Mouse (Mus musculus): ENCODE results near the gene Nr1d1. TPM values are rescaled to one million over a fixed set of nuclear protein-coding genes. Genes with fewer than 3 reads are reported as not detected.

The Nr1d1 gene
- total RNA-seq, 2 experiments from 2014 or later: 26.3 to 27.6 TPM

DNA sequence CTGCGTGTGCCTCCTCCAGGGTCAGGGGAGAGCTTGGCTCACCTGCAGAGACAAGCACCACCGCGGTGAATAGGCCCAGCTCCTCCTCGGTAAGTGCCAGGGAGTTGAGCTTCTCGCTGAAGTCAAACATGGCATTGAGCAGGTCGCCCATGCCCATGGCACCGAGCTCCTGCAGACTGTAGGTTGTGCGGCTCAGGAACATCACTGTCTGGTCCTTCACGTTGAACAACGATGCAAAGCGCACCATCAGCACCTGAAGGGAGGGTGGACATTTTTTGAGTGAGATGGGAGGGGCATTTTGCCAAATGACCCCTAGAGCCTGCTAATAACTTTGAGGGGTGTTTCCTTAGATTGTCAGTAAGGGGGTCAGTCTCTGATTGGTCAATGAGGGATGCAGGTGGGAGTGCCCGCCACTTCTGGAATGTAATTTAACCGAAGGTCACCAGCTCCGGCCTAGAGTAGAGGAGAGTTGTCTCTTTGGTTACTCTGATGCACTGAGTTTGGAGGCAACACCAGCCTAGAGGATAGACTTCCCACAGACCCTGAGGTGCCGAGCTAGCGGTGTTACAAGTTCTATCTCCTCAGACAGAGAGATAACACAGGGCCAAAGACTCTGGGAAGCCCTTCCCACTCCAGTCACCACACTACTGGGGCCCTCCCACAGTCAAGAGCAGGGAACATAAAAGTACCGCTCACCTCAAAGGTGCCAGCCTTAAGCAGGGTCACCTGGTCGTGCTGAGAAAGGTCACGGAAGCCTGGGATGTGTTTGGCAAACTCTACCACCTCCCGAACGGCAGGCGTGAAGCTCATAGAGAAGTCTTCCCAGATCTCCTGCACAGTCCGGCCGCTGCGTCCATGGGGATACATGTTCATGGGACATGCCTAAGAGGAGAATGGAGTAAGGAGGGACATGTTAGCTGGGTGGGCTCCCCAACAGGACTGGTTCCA, 5.9 kb downstream of the Nr1d1 start:
- no peak for DNase-seq

DNA sequence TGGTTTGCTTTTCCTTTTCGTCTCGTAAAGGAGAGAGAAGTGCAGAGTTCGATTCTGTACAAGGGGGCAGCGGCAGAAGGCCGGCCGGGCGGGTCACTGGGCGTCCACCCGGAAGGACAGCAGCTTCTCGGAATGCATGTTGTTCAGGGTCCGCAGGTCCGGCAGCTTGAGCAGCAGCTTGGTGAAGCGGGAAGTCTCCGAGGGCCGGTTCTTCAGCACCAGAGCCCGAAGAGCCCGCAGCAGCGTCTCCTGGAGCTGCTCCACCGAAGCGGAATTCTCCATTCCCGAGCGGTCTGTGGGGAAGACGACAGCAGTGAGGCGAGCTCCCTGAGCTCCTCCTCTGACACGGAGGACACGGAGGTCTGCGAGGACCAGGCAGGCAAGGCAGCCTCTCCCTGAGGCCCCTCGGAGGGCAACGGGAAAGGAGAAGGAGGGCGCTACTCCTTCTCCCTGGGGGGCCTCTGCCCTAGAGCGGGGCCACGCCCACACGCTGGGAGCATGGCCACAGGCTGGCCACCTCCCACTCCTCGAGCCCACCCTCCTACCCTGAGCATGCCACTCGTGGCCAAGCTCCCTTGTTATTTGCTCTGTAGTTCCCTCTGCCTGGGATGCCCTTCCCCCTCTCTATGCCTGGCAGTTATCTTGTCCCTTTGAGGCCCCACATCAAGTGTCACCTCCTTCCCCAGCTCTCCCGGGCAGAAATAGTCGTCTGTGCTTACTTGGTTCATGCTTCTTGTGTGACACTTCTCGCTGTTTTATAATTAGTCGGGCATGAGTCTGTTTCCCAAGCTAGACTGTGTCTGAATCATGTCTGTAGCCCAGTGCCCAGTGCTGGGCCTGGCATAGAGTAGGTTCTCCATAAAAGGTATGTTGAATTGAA, 6.8 kb downstream of the Nr1d1 start:
- DNase-seq: no peak

DNA sequence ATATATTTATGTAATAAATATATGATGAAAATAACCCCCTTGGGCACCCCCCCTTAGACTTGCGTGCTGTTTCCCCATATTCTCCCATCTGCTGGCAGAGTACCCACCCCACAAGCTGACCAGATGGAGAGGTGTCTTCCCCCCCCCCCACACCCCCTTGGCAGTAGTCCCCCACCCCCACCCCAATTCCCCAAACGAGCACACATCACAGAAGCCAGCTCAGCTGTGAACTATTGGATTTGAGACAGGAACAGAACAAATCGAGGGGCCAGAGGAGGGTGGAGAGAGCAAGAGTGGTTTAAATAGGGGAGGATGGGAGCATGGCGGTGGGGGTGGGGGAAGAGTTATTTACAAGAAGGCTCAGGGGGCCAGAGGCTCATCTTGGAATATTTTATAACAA, 7.4 kb downstream of the Nr1d1 start:
- no peak for DNase-seq

DNA sequence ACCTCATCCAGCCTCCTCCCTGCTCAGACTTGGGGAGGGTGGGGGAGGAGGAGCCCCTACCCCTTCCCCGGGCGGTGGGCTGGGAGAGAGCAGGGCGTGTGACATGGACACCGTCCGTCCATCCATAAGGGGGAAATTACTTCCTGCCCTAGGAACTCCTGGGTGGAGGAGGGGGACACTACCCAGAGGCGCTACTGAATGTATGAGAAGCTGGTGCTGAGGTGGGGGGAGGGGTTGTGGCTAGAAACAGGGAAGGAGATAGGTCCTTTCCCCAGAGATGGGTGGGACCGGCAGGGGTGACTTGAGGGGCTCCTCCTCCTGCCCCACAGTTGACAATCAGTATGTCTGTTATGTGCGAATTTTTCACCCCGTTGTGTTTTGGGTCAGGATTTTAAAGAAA, 7.9 kb downstream of the Nr1d1 start:
- no peak for DNase-seq

DNA sequence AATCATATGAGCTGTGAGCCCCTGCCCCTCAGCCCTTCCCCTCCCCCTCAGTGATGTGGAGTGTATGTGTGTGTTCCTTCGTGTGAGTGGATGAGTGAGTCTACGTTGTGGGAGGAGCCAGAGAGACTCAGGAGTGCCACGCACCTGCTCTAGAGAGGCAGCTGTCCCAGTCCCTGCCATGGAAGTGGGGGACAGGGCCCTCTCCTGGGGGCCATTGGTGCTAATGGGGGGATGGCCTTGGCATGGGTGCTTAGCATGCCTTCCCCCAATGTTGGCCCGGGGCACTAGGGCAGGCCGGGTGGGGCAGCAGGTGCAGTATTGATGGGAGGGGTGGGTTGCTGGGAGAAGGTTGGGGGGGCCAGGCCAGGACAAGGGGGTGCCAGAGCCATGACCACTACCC, 8.3 kb downstream of the Nr1d1 start:
- DNase-seq: no peak

DNA sequence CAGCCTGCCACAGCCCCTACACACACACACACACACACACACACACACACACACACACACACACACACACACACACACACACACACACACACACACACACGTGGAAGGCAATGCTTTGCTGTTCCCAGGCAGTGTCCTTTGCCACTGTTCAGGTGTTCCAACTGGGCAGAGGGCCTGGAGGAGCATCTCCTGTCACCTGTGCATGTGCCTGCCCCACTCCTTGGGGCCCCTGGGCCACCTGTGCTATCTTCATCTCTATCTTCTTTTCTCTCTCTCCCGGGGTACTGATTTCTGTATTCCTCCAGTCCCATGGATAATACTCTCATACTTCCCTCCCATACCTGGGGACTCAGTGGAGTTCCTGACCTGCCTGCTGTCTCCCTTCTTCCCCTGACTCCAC, 8.8 kb downstream of the Nr1d1 start:
- no peak for DNase-seq

DNA sequence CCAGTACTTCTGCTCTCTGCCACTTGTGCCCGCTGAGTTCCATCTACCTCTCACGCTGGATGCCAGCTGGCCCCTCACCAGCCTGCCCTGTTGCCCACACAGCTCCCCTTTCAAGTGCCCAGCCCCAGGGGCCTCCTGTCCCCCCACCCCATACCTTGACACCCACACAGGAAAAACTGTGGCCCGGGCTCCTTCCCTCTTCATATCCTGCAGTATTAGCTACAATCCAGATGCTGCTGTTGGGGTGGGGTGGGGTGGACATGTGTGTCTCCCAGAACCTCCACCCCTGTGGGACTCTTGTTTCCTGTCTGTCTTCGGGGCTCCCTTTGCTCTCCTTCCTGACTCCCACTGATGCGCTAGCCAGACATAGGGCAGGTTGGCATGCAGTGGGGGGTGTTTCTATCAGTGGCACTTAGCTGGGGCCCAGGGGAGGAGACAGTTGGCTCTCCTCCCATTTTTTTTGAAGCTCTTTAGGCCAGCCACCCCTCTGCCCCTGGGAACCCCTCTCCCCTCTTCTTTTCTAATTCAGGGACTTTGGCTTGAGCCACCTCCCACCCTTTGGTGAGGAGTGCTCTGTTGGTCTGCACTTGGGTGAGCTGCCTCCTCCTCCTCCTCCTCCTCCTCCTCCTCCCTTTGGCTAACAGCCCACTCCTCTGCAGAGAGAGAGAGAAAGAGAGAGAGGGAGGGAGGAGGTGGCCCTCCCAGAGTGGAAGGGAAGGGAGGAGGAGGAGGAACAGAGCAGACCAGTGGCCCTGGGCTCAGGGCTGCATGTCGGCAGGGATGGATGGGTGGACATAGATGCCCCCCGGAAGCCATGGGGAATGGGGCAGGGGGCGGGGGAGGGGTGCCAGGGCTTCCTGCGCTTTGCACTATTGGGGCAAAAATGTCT, 9.5 kb downstream of the Nr1d1 start:
- DNase-seq: peak; percentile 59

DNA sequence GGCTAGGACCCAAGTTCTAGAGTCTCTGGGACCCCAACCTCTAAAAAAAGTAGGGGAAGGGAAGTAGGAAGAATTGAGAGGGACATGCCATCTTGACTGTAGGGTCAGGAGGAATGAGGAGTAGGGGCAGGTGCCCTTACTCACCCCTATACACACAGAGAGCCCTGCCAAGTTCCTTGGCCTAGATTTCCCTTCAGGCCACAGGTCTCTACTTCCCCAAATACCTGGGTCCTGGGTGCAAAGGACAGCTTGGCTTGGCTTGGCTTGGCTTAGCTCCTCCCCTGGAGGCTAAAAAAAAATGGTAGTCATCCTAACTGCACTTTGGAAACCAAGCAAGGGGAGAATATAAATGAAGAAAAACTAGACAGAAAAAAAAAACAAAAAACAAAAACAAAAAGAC, 10.4 kb downstream of the Nr1d1 start:
- no peak for DNase-seq

DNA sequence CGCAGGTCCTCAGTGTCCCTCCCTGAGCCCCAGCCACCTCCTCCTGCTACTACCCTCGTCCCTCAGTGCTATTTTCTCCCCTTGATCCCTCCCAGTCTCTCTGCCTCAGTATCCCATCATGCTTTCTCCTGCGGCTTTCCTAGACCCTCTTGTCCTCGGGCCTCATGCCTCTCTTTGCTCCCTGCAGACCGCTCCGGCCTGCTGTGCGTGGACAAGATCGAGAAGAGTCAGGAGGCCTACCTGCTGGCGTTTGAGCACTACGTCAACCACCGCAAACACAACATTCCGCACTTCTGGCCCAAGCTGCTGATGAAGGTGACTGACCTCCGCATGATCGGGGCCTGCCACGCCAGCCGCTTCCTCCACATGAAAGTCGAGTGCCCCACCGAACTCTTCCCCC, 11.0 kb downstream of the Nr1d1 start:
- DNase-seq: no peak

DNA sequence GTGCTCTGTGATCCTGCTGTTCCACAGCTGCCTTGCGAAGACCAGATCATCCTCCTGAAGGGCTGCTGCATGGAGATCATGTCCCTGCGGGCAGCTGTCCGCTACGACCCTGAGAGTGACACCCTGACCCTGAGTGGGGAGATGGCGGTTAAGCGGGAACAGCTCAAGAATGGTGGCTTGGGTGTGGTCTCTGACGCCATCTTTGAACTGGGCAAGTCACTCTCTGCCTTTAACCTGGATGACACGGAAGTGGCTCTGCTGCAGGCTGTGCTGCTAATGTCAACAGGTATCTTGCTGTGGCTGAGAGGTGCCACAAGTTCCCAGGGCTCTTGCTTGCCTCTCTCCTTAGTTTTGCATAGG, 11.7 kb downstream of the Nr1d1 start:
- DNase-seq: no peak

DNA sequence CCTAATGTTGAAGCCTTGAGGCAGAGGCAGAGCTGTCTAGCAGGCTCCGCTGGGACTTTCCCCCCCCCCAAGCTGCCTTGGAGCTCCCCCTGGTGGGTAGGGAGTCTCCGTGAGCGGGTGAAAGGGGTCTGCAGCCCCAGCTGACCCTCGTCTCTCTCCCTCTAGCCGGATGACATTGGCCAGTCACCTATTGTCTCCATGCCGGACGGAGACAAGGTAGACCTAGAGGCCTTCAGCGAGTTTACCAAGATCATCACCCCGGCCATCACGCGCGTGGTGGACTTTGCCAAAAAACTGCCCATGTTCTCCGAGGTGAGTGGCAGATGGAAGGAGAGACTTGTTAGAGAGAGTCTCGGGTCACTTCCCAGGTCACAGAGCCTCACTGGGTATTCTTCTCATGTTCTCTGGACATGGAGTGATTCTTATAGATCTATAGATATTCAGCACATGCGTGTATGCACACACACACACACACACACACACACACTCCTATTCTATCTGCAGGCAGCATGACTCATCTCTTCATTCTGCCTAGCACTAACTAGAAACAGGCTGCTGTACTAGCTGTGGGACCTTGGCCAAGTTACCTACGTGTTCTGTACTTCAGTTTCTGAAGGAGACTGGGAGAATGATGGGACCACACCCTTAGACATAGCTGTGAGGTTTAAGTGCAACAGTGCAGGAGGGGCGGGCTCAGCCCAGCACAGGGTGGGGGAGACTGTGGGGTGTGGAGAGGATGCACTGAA, 12.2 kb downstream of the Nr1d1 start:
- peak; percentile 63 for DNase-seq

DNA sequence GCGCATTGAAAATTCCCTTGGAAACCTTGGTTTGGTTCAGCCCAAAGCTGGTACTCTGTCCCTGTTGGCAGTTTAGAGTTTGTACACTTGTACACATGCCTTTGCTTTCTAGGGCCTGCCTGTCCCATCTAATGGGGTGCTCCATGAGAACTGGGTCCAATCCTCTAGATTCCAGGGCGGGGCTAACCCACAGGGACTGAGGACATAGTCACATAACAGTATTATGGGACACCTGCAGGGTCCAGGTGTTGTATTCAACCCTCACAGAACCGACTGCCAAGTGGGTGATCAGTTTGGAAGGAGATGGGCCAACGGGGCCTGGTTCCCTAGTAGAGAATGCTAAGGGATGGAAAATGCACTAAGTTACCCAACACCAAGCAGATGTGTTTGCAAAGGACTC, 13.2 kb downstream of the Nr1d1 start:
- DNase-seq: no peak

DNA sequence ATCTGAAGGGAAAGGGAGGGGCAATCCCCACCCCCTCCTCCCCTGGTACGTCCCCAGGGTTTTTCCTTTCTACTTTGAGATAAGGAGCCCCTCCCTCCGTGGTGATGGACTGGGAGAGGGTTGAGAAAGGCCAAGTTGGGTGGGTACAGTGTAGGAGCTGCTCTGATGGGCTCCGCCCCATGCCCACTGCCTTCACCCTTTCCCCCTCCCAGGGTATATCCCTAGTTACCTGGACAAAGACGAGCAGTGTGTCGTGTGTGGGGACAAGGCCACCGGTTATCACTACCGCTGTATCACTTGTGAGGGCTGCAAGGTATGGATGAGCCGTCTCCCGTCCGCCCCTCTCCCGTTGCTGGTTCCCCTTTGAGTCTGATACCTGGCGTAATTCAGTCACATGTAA, 18.4 kb downstream of the Nr1d1 start:
- DNase-seq: no peak

DNA sequence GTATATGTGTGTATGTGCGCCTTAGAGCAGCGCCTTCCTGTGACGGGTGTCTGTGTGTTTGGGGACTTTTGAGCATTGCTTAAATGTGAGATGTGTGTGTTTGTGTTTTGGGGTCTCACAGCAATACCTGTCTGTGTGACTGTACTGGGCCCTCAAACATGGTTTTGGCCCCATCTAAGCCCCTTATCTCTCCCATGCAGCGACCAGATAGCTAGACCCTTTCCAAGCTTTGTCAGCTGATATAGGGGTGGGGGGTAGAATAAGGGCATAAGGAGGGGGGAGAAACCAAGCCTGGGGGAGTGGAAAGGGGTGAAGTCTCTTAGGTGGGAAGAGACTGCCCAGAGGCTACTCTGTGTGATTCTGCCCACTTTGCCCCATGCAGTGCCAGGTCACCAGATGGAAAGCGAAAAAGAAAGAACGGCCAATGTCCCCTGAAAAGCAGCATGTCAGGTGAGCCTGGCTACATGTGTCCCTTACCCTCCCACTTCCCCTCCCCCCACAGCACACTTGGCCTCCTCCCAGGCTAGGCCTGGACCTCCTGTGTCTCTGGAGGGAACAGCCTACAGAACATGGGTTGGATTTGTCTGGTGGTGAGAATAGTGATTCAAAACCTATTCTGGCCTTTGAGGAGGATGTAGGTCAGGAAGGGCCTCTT, 19.3 kb downstream of the Nr1d1 start:
- DNase-seq: no peak

DNA sequence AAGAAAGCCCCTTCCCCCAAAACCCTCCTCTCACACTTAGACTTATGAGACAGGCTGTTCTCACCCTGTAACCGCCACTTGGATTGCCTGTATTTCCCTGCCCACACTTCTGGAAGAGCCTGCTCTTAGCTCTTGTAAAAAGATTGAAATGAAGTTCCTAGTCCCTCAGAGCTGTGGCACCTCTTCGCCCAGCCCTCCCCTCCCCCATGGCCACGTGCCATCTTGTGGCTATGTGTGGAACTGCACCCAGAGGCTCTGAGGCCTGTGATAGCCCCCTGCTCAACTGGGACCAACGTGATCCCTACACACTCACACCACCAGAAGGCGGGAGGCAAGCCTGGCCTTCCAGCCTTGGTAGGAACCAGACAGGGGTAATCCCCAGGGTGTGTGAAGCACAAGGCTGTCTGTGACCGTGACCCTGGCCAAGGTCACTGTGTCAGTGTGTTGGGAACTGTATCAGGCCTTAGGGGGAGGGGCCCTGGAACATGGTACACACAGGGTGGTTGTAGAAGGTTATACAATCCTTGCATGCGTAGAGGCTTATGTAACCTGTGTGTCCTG, 20.4 kb downstream of the Nr1d1 start:
- peak; percentile 90 for DNase-seq

DNA sequence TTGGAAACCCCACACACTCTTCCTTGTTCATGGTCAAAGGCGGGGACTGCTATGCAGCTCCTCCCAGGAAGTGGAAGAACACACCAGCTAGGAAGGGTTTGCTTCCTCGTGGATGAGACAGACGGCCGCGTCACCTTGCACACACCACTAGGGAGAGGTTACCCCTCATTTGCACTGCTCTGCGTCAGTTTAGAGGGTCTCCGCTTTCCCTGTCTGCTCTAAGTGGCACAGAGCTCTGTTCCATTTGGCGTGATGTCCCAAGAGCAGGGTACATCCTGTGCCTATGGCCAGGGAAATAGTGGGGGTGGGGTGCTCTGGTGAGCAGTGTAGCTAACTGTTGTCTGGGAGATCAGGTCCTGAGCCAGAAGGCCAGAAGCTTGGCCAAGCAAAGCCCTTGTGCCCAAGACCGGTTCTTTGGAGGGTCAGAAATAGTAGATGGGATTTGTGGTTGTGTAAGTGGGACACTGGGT, 20.9 kb downstream of the Nr1d1 start:
- no peak for DNase-seq

DNA sequence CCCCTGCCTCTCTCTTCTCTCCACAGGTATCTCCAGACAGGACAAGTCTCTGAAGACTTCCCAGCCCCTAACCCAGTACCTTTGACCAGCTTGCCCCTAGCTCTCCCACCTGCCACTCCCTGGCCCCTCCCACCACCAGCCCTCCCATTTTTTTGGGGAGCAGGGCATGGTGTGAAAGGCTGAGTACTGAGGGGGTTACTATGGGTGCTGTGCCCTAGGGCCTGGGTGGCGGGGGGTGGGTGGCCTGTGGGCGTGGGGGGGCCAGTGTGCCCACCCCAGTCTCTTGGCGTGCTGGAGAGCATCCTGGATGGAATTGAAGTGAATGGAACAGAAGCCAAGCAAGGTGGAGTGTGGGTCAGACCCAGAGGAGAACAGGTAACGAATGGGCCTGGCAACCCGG, 21.9 kb downstream of the Nr1d1 start:
- DNase-seq: no peak

DNA sequence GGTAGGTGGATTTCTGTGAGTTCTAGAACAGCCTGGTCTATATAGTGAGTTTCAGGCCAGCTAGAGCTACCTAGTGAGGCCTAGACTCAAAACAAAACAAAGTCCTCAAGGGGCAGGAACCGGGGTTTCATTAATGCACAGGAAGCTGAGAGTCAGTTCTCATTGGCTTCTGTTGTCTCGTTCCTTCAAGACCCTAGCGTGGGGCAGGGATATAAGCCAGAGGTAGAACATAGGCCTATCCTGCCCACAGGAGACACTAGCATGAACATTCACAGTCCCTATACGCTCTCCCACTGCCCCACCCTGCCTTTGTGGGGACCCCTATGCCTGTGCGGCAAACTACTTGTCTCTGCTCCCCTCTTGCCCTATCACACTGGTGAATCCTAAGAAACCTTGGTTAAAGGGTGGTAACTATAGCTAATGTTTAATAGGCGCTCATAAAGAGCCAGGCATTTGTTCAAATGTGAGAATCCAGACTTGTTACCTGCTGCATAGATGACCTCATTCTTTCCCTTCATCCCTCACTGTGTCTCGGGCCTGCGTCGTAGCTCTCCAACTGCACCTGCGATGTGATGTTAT, 22.5 kb downstream of the Nr1d1 start:
- no peak for DNase-seq

DNA sequence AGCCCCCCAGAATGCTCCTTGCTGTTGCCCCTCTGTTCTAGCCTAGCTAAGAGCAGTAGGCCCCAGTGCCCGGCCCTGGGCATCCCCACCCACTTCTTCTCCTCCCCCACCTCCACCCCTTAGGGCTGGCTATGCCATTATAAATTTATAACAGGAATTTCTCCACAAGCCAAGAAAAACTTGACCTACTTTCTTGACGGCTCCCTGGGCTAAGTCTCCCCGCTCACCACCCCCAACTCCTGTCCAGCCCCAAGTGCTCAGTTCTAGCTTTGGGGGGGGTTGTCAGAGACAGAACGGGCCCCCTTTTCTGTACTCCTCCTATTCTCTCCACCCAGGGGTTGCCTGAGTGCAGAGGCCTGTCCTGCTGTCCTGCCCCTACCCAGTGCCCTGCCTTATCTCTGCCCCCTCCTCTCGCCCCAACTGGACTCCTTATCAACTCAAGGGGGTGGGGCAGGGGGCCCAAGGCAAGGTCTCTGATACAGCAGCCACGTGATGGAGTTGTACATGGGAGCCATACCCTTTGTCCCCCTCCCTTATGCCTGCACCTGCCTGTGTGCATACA, 23.8 kb downstream of the Nr1d1 start:
- DNase-seq: peak; percentile 55
